In the genomic region with DNA sequence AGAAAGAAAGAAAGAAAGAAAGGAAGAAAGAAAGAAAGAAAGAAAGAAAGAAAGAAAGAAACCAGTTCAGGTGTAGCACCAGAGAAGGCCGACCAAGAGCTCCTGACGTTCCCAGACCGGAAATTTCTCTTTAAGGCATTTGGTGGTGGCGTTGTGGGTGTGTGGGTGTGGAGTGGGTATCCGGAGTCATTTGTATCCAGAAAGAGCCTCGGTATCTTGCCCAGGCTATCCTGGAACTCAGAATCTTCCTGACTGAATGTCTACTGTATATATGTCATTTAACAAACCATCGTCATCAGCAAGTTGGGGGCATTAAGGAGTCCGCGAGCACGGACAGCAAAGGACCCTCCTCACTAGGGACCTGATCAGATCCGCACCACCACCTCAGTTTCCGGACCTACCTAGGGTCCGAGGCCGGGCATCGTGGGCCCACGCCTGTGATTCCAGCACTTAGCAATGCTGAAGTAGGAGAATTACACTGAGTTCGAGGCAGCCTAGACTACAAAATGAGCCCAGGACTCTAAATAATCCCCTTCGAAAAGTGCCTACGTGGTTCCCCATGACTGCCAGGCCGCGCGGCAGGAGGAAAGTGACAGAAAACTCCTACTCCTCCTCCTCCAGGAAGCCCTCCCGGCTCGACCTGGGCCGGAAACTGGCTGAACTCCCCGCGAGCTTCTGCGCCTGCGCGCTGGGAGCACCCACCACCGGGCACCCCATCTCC, we compare ENCODE assay signal across 8 mouse cellular contexts. TPM values are rescaled to one million over a fixed set of nuclear protein-coding genes. Genes with fewer than 3 reads are reported as not detected.
A peak's percentile ranks its signal among the peaks of the same experiment; 100 is the strongest.
DNase-seq lines count a peak whose midpoint lies in the region; ATAC-seq lines count a peak whose summit lies in the region.

No protein-coding gene starts in this region.

- peak overlapping the region; percentile 93 for H3K27ac ChIP-seq in kidney, embryonic 16.5 days (ENCODE audit: low read length)
- peak overlapping the region; percentile 90 for H3K27ac ChIP-seq in hindbrain, embryonic 13.5 days
- peak overlapping the region; percentile 90 for H3K27ac ChIP-seq in midbrain, embryonic 16.5 days (ENCODE audit: low read length)

- no peaks in the 10 kb centered on the region for H3K9me3 ChIP-seq in kidney, embryonic 16.5 days (ENCODE audit: low read length)
- no peaks in the 10 kb centered on the region for H3K9me3 ChIP-seq in hindbrain, embryonic 13.5 days
- H3K9me3 ChIP-seq in midbrain, embryonic 16.5 days (replicated peaks; ENCODE audit: control insufficient read depth, low read length, poor library complexity, severe bottlenecking) = no peaks in the 10 kb centered on the region

- no peak for DNase-seq in kidney, postnatal 14 days
- DNase-seq in spleen, postnatal 14 days (ENCODE audit: low spot score in 2 of 2) = no peak
- no peak for DNase-seq in urinary bladder, adult 18-20 months (ENCODE audit: low spot score in 2 of 2)
- DNase-seq in layer of hippocampus, postnatal 14 days (ENCODE audit: low spot score in 2 of 2) = no peak

- H3K9ac ChIP-seq in kidney, embryonic 16.5 days (replicated peaks; ENCODE audit: low read length) = peak overlapping the region; percentile 86
- peak overlapping the region; percentile 85 for H3K9ac ChIP-seq in hindbrain, embryonic 13.5 days
- H3K9ac ChIP-seq in midbrain, embryonic 16.5 days (ENCODE audit: low read depth, low read length) = peak overlapping the region; percentile 85

- peak overlapping the region; percentile 85 for H3K4me3 ChIP-seq in kidney, embryonic 16.5 days (ENCODE audit: low read length)
- H3K4me3 ChIP-seq in hindbrain, embryonic 13.5 days = peak overlapping the region; percentile 81
- H3K4me3 ChIP-seq in midbrain, embryonic 16.5 days (ENCODE audit: low read depth, low read length) = peak overlapping the region; percentile 92

- peak overlapping the region; percentile 91 for H3K4me2 ChIP-seq in kidney, embryonic 16.5 days (replicated peaks; ENCODE audit: low read depth, low read length)
- peak overlapping the region; percentile 92 for H3K4me2 ChIP-seq in hindbrain, embryonic 13.5 days
- peak overlapping the region; percentile 98 for H3K4me2 ChIP-seq in midbrain, embryonic 16.5 days (ENCODE audit: low read length)

- ATAC-seq in kidney, embryonic 16.5 days (ENCODE audit: low FRiP score, low TSS enrichment) = no peak
- ATAC-seq in activated CD4-positive, CD25-positive, alpha-beta regulatory T cell, adult 4 months = peak; percentile 33
- no peak; the same call in 1 of the 2 replicates for ATAC-seq in hindbrain, embryonic 13.5 days (ENCODE audit: low FRiP score)
- peak; percentile 2; the same call in 1 of the 2 replicates for ATAC-seq in midbrain, embryonic 16.5 days

- peaks cover 20% of the 10 kb centered on the region for H3K4me1 ChIP-seq in kidney, embryonic 16.5 days (ENCODE audit: insufficient read depth, low read length)
- peaks cover 35% of the 10 kb centered on the region for H3K4me1 ChIP-seq in hindbrain, embryonic 13.5 days (replicated peaks)
- peaks cover 25% of the 10 kb centered on the region for H3K4me1 ChIP-seq in midbrain, embryonic 16.5 days (ENCODE audit: control insufficient read depth, insufficient read depth, low read length)

- no peaks in the 10 kb centered on the region for H3K36me3 ChIP-seq in kidney, embryonic 16.5 days (ENCODE audit: insufficient read depth, low read length)
- H3K36me3 ChIP-seq in hindbrain, embryonic 13.5 days = peaks cover 6% of the 10 kb centered on the region; the same call in 1 of the 2 replicates
- H3K36me3 ChIP-seq in midbrain, embryonic 16.5 days (ENCODE audit: control insufficient read depth, insufficient read depth, low read length) = 0 out of 2 replicates have a peak, but pooled peaks cover 4% of the 10 kb centered on the region

- no peaks in the 10 kb centered on the region for H3K27me3 ChIP-seq in kidney, embryonic 16.5 days (ENCODE audit: insufficient read depth, low read length)
- H3K27me3 ChIP-seq in hindbrain, embryonic 13.5 days = 0 out of 2 replicates have a peak, but pooled peaks cover 2% of the 10 kb centered on the region
- H3K27me3 ChIP-seq in midbrain, embryonic 16.5 days (ENCODE audit: control insufficient read depth, insufficient read depth, low read depth, low read length) = no peaks in the 10 kb centered on the region

- WGBS in kidney, embryonic 16.5 days = 3% methylated on average over 31 of the region's 31 CpGs
- 7% methylated on average over 31 of the region's 31 CpGs for WGBS in hindbrain, embryonic 13.5 days
- WGBS in midbrain, embryonic 16.5 days = 6% methylated on average over 31 of the region's 31 CpGs

RNA-seq across cellular contexts. Expression of gene Ccdc124, which starts 0.9 kb away (rescaled TPM):
- 114 and 119 TPM in 2 replicates for polyA plus RNA-seq in kidney, embryonic 16.5 days (2015; fragmentation: Nextera tagmentation; extraction: Ambion mirVana)
- polyA plus RNA-seq in activated CD4-positive, CD25-positive, alpha-beta regulatory T cell, adult 4 months (2017; shearing (Covaris generic)) = 100 to 1,000 TPM in 1 of 2 experiments, 10 to 100 TPM in 1; 75.7 to 106 TPM
- 157 and 162 TPM in 2 replicates for polyA plus RNA-seq in hindbrain, embryonic 13.5 days (2015; fragmentation: Nextera tagmentation; extraction: Ambion mirVana)
- 167 and 182 TPM in 2 replicates for polyA plus RNA-seq in midbrain, embryonic 16.5 days (2015; fragmentation: Nextera tagmentation; extraction: Ambion mirVana)
- total RNA-seq in layer of hippocampus, postnatal 14 days (2021) = 10 to 100 TPM; 84.5 to 92.7 TPM

RNA-seq across cellular contexts. Expression of gene Kcnn1, which starts 9.7 kb away (rescaled TPM):
- 2.9 and 4.9 TPM in 2 replicates for polyA plus RNA-seq in kidney, embryonic 16.5 days (2015; fragmentation: Nextera tagmentation; extraction: Ambion mirVana)
- polyA plus RNA-seq in activated CD4-positive, CD25-positive, alpha-beta regulatory T cell, adult 4 months (2017; shearing (Covaris generic)) = not detected
- polyA plus RNA-seq in hindbrain, embryonic 13.5 days (2015; fragmentation: Nextera tagmentation; extraction: Ambion mirVana) = 13.3 and 17.7 TPM in 2 replicates
- polyA plus RNA-seq in midbrain, embryonic 16.5 days (2015; fragmentation: Nextera tagmentation; extraction: Ambion mirVana) = 15.4 and 16.1 TPM in 2 replicates
- total RNA-seq in layer of hippocampus, postnatal 14 days (2021) = 10 to 100 TPM; 22.0 to 22.8 TPM

RNA-seq across cellular contexts. Expression of gene Slc5a5, which starts 19.8 kb away (rescaled TPM):
- polyA plus RNA-seq in kidney, embryonic 16.5 days (2015; fragmentation: Nextera tagmentation; extraction: Ambion mirVana) = 0.22 and 0.28 TPM in 2 replicates
- polyA plus RNA-seq in activated CD4-positive, CD25-positive, alpha-beta regulatory T cell, adult 4 months (2017; shearing (Covaris generic)) = not detected
- 0.61 and 0.95 TPM in 2 replicates for polyA plus RNA-seq in hindbrain, embryonic 13.5 days (2015; fragmentation: Nextera tagmentation; extraction: Ambion mirVana)
- polyA plus RNA-seq in midbrain, embryonic 16.5 days (2015; fragmentation: Nextera tagmentation; extraction: Ambion mirVana) = 1.7 and 1.9 TPM in 2 replicates
- total RNA-seq in layer of hippocampus, postnatal 14 days (2021) = 1 to 10 TPM; 7.3 to 8.3 TPM

RNA-seq across cellular contexts. Expression of gene Rpl18a, which starts 24.4 kb away (rescaled TPM):
- polyA plus RNA-seq in kidney, embryonic 16.5 days (2015; fragmentation: Nextera tagmentation; extraction: Ambion mirVana) = 4,081 and 4,203 TPM in 2 replicates
- polyA plus RNA-seq in activated CD4-positive, CD25-positive, alpha-beta regulatory T cell, adult 4 months (2017; shearing (Covaris generic)) = over 10,000 TPM; 10,302 to 10,714 TPM
- 2,665 and 2,711 TPM in 2 replicates for polyA plus RNA-seq in hindbrain, embryonic 13.5 days (2015; fragmentation: Nextera tagmentation; extraction: Ambion mirVana)
- 1,781 and 1,796 TPM in 2 replicates for polyA plus RNA-seq in midbrain, embryonic 16.5 days (2015; fragmentation: Nextera tagmentation; extraction: Ambion mirVana)
- total RNA-seq in layer of hippocampus, postnatal 14 days (2021) = 100 to 1,000 TPM; 673 to 736 TPM

RNA-seq across cellular contexts. Expression of gene Map1s, which starts 32.9 kb away (rescaled TPM):
- 56.9 and 63.1 TPM in 2 replicates for polyA plus RNA-seq in kidney, embryonic 16.5 days (2015; fragmentation: Nextera tagmentation; extraction: Ambion mirVana)
- 10 to 100 TPM; 13.5 to 17.4 TPM for polyA plus RNA-seq in activated CD4-positive, CD25-positive, alpha-beta regulatory T cell, adult 4 months (2017; shearing (Covaris generic))
- 55.6 and 61.9 TPM in 2 replicates for polyA plus RNA-seq in hindbrain, embryonic 13.5 days (2015; fragmentation: Nextera tagmentation; extraction: Ambion mirVana)
- 59.7 and 65.0 TPM in 2 replicates for polyA plus RNA-seq in midbrain, embryonic 16.5 days (2015; fragmentation: Nextera tagmentation; extraction: Ambion mirVana)
- 10 to 100 TPM; 73.2 to 77.0 TPM for total RNA-seq in layer of hippocampus, postnatal 14 days (2021)

Comparison
In these comparisons a context has a peak if more than half of its experiments do, and no peak if none do; other contexts are left out.
1. ATAC-seq: peak in activated CD4-positive, CD25-positive, alpha-beta regulatory T cell, adult 4 months (single experiment) and midbrain, embryonic 16.5 days (single experiment); none in kidney, embryonic 16.5 days (single experiment) and hindbrain, embryonic 13.5 days (single experiment).
2. Peak in every context shown above with its lines, with median percentiles within 50 percentile points of each other: H3K27ac ChIP-seq, H3K4me2 ChIP-seq, H3K4me3 ChIP-seq and H3K9ac ChIP-seq.